Mouse (Mus musculus) stomach, embryonic 15.5 days (tissue): Measurements from ENCODE around the gene Mcf2l. TPM values are rescaled to one million over a fixed set of nuclear protein-coding genes. Genes with fewer than 3 reads are reported as not detected.
A peak's percentile ranks its signal among the peaks of the same experiment; 100 is the strongest.

ENCODE experiments used
- ATAC-seq: fragments of 200-750 bp; cut with Nextera tagmentation; 2 replicates; pipeline ENCODE4 v1.8.0; 2017; ENCODE audit warnings: low read depth, moderate number of reproducible peaks, moderate TSS enrichment; ENCODE audit not compliant: insufficient read depth, low FRiP score
- H3K27ac ChIP-seq: fragments of 300-500 bp; sonication (generic); 2 replicates; pipeline ENCODE4 v1.5.1; 2015; ENCODE audit warnings: mild to moderate bottlenecking, inconsistent platforms
- H3K27me3 ChIP-seq: fragments of 300-500 bp; sonication (generic); replicated peaks from 2 replicates; pipeline ENCODE4 v1.6.1; 2015; ENCODE audit warnings: inconsistent platforms
- H3K36me3 ChIP-seq: fragments of 300-500 bp; sonication (generic); 2 replicates; pipeline ENCODE4 v1.6.1; 2015; ENCODE audit warnings: inconsistent platforms
- H3K4me1 ChIP-seq: fragments of 300-500 bp; sonication (generic); 2 replicates; pipeline ENCODE4 v1.6.1; 2015; ENCODE audit warnings: inconsistent platforms
- H3K4me2 ChIP-seq: fragments of 300-500 bp; sonication (generic); 2 replicates; pipeline ENCODE4 v1.6.1; 2015; ENCODE audit warnings: mild to moderate bottlenecking, inconsistent platforms
- H3K4me3 ChIP-seq: fragments of 300-500 bp; sonication (generic); replicated peaks from 2 replicates; pipeline ENCODE4 v1.5.1; 2015; ENCODE audit warnings: inconsistent platforms
- H3K9ac ChIP-seq: fragments of 300-500 bp; sonication (generic); 2 replicates; pipeline ENCODE4 v1.6.1; 2015; ENCODE audit warnings: inconsistent platforms
- H3K9me3 ChIP-seq: fragments of 300-500 bp; sonication (generic); 2 replicates; pipeline ENCODE4 v1.6.1; 2016; ENCODE audit warnings: inconsistent platforms
- WGBS: fragments of 180-500 bp; shearing (Covaris S2); methylation state at CpG from one replicate; pipeline ENCODE4 v1.1.7; 2015; 5-methylcytosine and 5-hydroxymethylcytosine counted together
- polyA plus RNA-seq: library from polyadenylated mRNA; unstranded; fragments of >200 nt; fragmentation: Nextera tagmentation; extraction: Ambion mirVana; gene quantifications from 2 replicates; pipeline ENCODE4 v1.2.1, GENCODE M21; 2015

Gene Mcf2l
- polyA plus RNA-seq, 1 experiment from 2014 or later: 14.3 TPM

DNA sequence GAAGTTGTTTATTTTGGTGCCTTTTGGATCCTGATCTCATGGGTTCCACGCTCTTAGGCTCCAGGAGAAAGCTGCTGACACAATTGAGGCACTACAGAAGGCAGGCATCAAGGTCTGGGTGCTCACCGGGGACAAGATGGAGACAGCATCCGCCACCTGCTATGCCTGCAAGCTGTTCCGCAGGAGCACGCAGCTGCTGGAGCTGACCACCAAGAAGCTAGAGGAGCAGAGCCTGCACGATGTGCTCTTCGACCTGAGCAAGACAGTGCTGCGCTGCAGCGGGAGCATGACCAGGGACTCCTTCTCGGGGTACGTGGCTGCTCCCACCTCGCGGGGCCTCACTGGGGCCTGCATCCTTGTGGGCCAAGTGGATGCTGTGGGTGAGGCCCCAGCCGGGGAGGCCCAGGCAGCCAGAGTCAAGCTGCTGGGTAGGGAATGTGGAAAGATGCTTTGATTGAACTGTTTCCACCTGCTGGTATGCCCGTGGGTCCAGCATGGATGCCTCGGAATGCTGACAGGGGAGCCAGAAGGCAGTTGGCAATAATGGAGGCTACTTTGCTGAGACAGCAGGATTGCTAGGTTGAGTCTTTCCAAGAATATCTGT lies 29.2 kb upstream of the Mcf2l start:
- 93% methylated on average over 16 of the region's 16 CpGs for WGBS
- no peak for ATAC-seq
- no peaks in the 10 kb centered on the region for H3K9me3 ChIP-seq
- H3K4me1 ChIP-seq: no peaks in the 10 kb centered on the region
- H3K4me2 ChIP-seq: no peak overlapping the region
- H3K4me3 ChIP-seq: no peak overlapping the region
- no peak overlapping the region for H3K9ac ChIP-seq
- peaks cover 13% of the 10 kb centered on the region for H3K36me3 ChIP-seq
- H3K27ac ChIP-seq: no peak overlapping the region
- H3K27me3 ChIP-seq: no peaks in the 10 kb centered on the region

GRCm38 (mm10) chr8:12846447-12846846 lies 27.2 kb upstream of the Mcf2l start:
- no peak overlapping the region for H3K4me2 ChIP-seq
- no peaks in the 10 kb centered on the region for H3K9me3 ChIP-seq
- no peaks in the 10 kb centered on the region for H3K4me1 ChIP-seq
- H3K9ac ChIP-seq: no peak overlapping the region
- no peak overlapping the region for H3K27ac ChIP-seq
- H3K4me3 ChIP-seq: no peak overlapping the region
- H3K36me3 ChIP-seq: peaks cover 18% of the 10 kb centered on the region
- no peaks in the 10 kb centered on the region for H3K27me3 ChIP-seq
- WGBS: 89% methylated on average over 6 of the region's 6 CpGs
- ATAC-seq: no peak

GRCm38 (mm10) chr8:12851241-12851640 lies 22.4 kb upstream of the Mcf2l start:
- Histone ChIP-seq H3K9me3 (no peaks in the 10 kb centered on the region), H3K4me1 (no peaks in the 10 kb centered on the region), H3K9ac (no peak overlapping the region), H3K27me3 (no peaks in the 10 kb centered on the region), H3K36me3 (peaks cover 5% of the 10 kb centered on the region; the same call in 1 of the 2 replicates), H3K4me2 (no peak overlapping the region), H3K27ac (no peak overlapping the region), H3K4me3 (no peak overlapping the region)
- ATAC-seq: no peak
- WGBS: 81% methylated on average over 10 of the region's 10 CpGs

GRCm38 (mm10) chr8:12856038-12856437 lies 17.6 kb upstream of the Mcf2l start:
- 76% methylated on average over 15 of the region's 15 CpGs for WGBS
- no peak for ATAC-seq
- Histone ChIP-seq H3K4me1 (no peaks in the 10 kb centered on the region), H3K9me3 (no peaks in the 10 kb centered on the region), H3K4me2 (no peak overlapping the region), H3K9ac (no peak overlapping the region), H3K27ac (no peak overlapping the region), H3K4me3 (no peak overlapping the region), H3K27me3 (no peaks in the 10 kb centered on the region), H3K36me3 (0 out of 2 replicates have a peak, but pooled peaks cover 6% of the 10 kb centered on the region)

GRCm38 (mm10) chr8:12863061-12863460 lies 10.5 kb upstream of the Mcf2l start:
- no peak overlapping the region for H3K4me3 ChIP-seq
- H3K36me3 ChIP-seq: peaks cover 20% of the 10 kb centered on the region; the same call in 1 of the 2 replicates
- H3K4me2 ChIP-seq: no peak overlapping the region
- no peaks in the 10 kb centered on the region for H3K27me3 ChIP-seq
- ATAC-seq: no peak
- no peaks in the 10 kb centered on the region for H3K9me3 ChIP-seq
- H3K27ac ChIP-seq: no peak overlapping the region
- H3K9ac ChIP-seq: no peak overlapping the region
- H3K4me1 ChIP-seq: no peaks in the 10 kb centered on the region
- WGBS: 87% methylated on average over 3 of the region's 3 CpGs

GRCm38 (mm10) chr8:12863608-12864007 lies 10.0 kb upstream of the Mcf2l start:
- H3K36me3 ChIP-seq: peaks cover 15% of the 10 kb centered on the region; the same call in 1 of the 2 replicates

GRCm38 (mm10) chr8:12865790-12866189 lies 7.8 kb upstream of the Mcf2l start:
- H3K9ac ChIP-seq: no peak overlapping the region
- no peaks in the 10 kb centered on the region for H3K9me3 ChIP-seq
- ATAC-seq: no peak
- 76% methylated on average over 6 of the region's 6 CpGs for WGBS
- no peak overlapping the region for H3K4me3 ChIP-seq
- no peaks in the 10 kb centered on the region for H3K4me1 ChIP-seq
- H3K27me3 ChIP-seq: 0 out of 2 replicates have a peak, but pooled peaks cover under 1% of the 10 kb centered on the region
- peaks cover 15% of the 10 kb centered on the region; the same call in 1 of the 2 replicates for H3K36me3 ChIP-seq
- H3K27ac ChIP-seq: no peak overlapping the region
- no peak overlapping the region for H3K4me2 ChIP-seq

More at GRCm38 (mm10) chr8:12863608-12864007, 10.0 kb upstream of the Mcf2l start:
- H3K27me3 ChIP-seq: no peaks in the 10 kb centered on the region
- no peak overlapping the region for H3K4me3 ChIP-seq
- no peak overlapping the region for H3K4me2 ChIP-seq
- WGBS: 87% methylated on average over 14 of the region's 14 CpGs
- H3K9me3 ChIP-seq: no peaks in the 10 kb centered on the region
- H3K4me1 ChIP-seq: no peaks in the 10 kb centered on the region
- no peak overlapping the region for H3K27ac ChIP-seq
- H3K9ac ChIP-seq: no peak overlapping the region
- ATAC-seq: no peak

- no peak overlapping the region for H3K4me3 ChIP-seq
- 73% methylated on average over 3 of the region's 3 CpGs for WGBS
- H3K27ac ChIP-seq: no peak overlapping the region
- no peaks in the 10 kb centered on the region for H3K9me3 ChIP-seq
- H3K36me3 ChIP-seq: peaks cover 7% of the 10 kb centered on the region; the same call in 1 of the 2 replicates
- H3K4me2 ChIP-seq: no peak overlapping the region
- H3K27me3 ChIP-seq: peaks cover 16% of the 10 kb centered on the region; the same call in 1 of the 2 replicates
- ATAC-seq: no peak
- H3K9ac ChIP-seq: no peak overlapping the region
- peaks cover 5% of the 10 kb centered on the region for H3K4me1 ChIP-seq
Observed at GRCm38 (mm10) chr8:12869661-12870060, 3.9 kb upstream of the Mcf2l start.

GRCm38 (mm10) chr8:12870656-12871055 lies 3.0 kb upstream of the Mcf2l start:
- Histone ChIP-seq H3K4me3 (no peak overlapping the region), H3K36me3 (no peaks in the 10 kb centered on the region), H3K9ac (no peak overlapping the region), H3K27ac (no peak overlapping the region), H3K4me1 (peaks cover 5% of the 10 kb centered on the region), H3K9me3 (no peaks in the 10 kb centered on the region), H3K27me3 (peaks cover 17% of the 10 kb centered on the region; the same call in 1 of the 2 replicates), H3K4me2 (no peak overlapping the region)
- ATAC-seq: no peak
- 88% methylated on average over 5 of the region's 5 CpGs for WGBS

DNA sequence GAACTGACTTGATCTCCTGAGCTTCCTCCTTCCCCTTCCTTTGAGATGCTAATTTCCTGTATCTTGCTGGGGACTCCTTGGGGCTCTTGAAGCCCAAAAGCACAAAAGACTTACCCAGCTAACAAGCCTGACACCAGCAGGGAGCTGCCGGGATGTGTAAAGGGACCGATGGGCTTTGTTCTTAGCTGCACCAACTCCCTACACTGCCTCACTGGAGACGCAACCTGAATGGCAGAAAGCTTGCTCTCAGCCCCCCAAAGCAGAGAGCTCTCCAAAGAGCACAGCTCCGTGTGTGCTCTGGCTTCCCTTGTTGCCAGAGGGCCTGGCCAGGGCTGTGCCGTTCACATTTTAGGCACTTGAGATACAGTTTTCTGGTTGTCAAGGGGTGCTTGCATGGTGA lies 2.1 kb upstream of the Mcf2l start:
- no peak overlapping the region for H3K4me2 ChIP-seq
- WGBS: 15% methylated on average over 5 of the region's 5 CpGs
- ATAC-seq: no peak
- no peaks in the 10 kb centered on the region for H3K36me3 ChIP-seq
- no peak overlapping the region for H3K9ac ChIP-seq
- no peak overlapping the region for H3K27ac ChIP-seq
- no peaks in the 10 kb centered on the region for H3K9me3 ChIP-seq
- peaks cover 5% of the 10 kb centered on the region for H3K4me1 ChIP-seq
- no peak overlapping the region for H3K4me3 ChIP-seq
- peaks cover 19% of the 10 kb centered on the region; the same call in 1 of the 2 replicates for H3K27me3 ChIP-seq

DNA sequence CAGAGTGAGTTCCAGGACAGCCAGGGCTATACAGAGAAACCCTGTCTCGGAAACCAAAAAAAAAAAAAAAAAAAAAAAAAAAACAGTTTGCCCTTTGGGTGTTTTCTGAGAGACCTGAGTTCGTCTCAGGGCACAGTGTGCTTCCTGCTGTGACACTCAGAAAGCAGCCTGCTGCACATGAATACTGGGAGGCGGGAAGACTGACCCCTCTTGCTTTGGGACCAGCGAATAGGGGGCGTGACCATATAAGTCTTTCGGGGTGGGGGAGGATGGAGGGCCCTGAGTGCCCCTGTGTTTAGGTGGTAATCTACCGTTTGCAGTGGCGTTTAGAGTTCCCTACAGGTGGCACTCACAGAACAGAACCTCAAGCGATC lies 636 bp upstream of the Mcf2l start:
- Histone ChIP-seq H3K36me3 (no peaks in the 10 kb centered on the region), H3K4me1 (peaks cover 5% of the 10 kb centered on the region), H3K4me3 (peak overlapping the region; percentile 49), H3K9ac (no peak overlapping the region), H3K9me3 (no peaks in the 10 kb centered on the region), H3K27ac (no peak overlapping the region), H3K4me2 (peak overlapping the region; percentile 74), H3K27me3 (peaks cover 19% of the 10 kb centered on the region; the same call in 1 of the 2 replicates)
- 9% methylated on average over 8 of the region's 9 CpGs for WGBS
- ATAC-seq: peak; percentile 14; the same call in 1 of the 2 replicates

DNA sequence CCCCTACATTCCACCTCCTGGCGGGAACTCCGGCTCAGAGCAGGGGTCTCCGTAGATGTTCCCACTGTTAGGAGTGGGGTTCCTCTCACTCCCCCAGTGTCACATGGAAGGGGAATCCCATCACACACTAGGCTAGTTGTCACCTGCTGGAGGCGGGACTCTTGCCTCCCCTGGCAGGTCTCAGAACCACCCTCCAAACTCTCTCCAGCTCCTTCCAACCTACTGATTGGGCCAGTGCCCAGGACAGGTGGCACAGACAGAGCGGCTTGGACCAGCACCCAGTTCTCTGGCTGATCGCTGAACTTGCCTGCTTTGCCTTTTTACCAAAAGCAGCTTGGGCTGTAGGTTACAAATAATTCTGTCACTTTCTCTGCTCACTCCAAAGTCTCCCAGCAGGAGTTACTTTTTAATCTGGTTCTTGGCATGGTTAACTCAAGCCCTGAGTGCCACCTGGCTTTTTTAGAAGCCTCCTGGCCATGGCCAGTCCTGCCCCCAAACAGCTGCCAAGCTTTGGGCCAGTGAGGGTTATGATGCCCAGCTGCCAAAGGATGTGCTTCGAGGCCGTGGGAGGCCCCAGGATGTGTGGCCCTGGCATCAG lies 687 bp downstream of the Mcf2l start:
- ATAC-seq: peak; percentile 24; the same call in 1 of the 2 replicates
- Histone ChIP-seq H3K4me1 (peaks cover 5% of the 10 kb centered on the region), H3K9me3 (no peaks in the 10 kb centered on the region), H3K27ac (no peak overlapping the region), H3K27me3 (peaks cover 19% of the 10 kb centered on the region; the same call in 1 of the 2 replicates), H3K9ac (no peak overlapping the region), H3K4me3 (peak overlapping the region; percentile 49), H3K36me3 (no peaks in the 10 kb centered on the region), H3K4me2 (peak overlapping the region; percentile 74)
- 17% methylated on average over 8 of the region's 8 CpGs for WGBS
